Mouse (Mus musculus) liver, embryonic 13.5 days (tissue): ENCODE data around the gene Mgp. TPM values are rescaled to one million over a fixed set of nuclear protein-coding genes. Genes with fewer than 3 reads are reported as not detected.

Experiments used
- ATAC-seq: fragments of 200-750 bp; cut with Nextera tagmentation; 2 replicates; pipeline ENCODE4 v1.8.0; 2017; ENCODE audit warnings: low read depth, mild to moderate bottlenecking, moderate number of reproducible peaks, moderate library complexity
- DNase-seq: peaks from one replicate; pipeline ENCODE4 v3.0.0; 2022
- H3K27ac ChIP-seq: fragments of 300-500 bp; sonication (generic); 2 replicates; pipeline ENCODE4 v1.5.1; 2015; ENCODE audit warnings: moderate library complexity, mild to moderate bottlenecking, inconsistent platforms
- H3K27me3 ChIP-seq: fragments of 300-500 bp; sonication (generic); 2 replicates; pipeline ENCODE4 v1.6.1; 2015; ENCODE audit warnings: mild to moderate bottlenecking, inconsistent platforms
- H3K36me3 ChIP-seq: fragments of 300-500 bp; sonication (generic); 2 replicates; pipeline ENCODE4 v1.6.1; 2015; ENCODE audit warnings: mild to moderate bottlenecking, inconsistent platforms
- H3K4me1 ChIP-seq: fragments of 300-500 bp; sonication (generic); replicated peaks from 2 replicates; pipeline ENCODE4 v1.6.1; 2015; ENCODE audit warnings: inconsistent platforms
- H3K4me2 ChIP-seq: fragments of 300-500 bp; sonication (generic); 2 replicates; pipeline ENCODE4 v1.6.1; 2015; ENCODE audit warnings: inconsistent platforms, mild to moderate bottlenecking, moderate library complexity
- H3K4me3 ChIP-seq: fragments of 300-500 bp; sonication (generic); replicated peaks from 2 replicates; pipeline ENCODE4 v1.5.1; 2015; ENCODE audit warnings: mild to moderate bottlenecking, inconsistent platforms
- H3K9ac ChIP-seq: fragments of 300-500 bp; sonication (generic); 2 replicates; pipeline ENCODE4 v1.6.1; 2015; ENCODE audit warnings: mild to moderate bottlenecking, inconsistent platforms
- H3K9me3 ChIP-seq: fragments of 300-500 bp; sonication (generic); replicated peaks from 2 replicates; pipeline ENCODE4 v1.6.1; 2016; ENCODE audit warnings: inconsistent platforms
- WGBS: fragments of 180-500 bp; shearing (Covaris S2); methylation state at CpG from one replicate; pipeline ENCODE4 v1.1.7; 2015; ENCODE audit not compliant: insufficient replicate concordance; 5-methylcytosine and 5-hydroxymethylcytosine counted together
- polyA plus RNA-seq: library from polyadenylated mRNA; unstranded; fragments of >200 nt; fragmentation: Nextera tagmentation; extraction: Ambion mirVana; gene quantifications from 2 replicates; pipeline ENCODE4 v1.2.1, GENCODE M21; 2015

Gene Mgp
- polyA plus RNA-seq, result 6.5 and 7.3 TPM in 2 replicates

GRCm38 (mm10) chr6:136875670-136876069 lies at the start of gene Mgp:
Gene Mgp, minus strand, starts transcription at chr6:136875823.
- H3K9me3 ChIP-seq, result no peaks in the 10 kb centered on the region
- no peak within 1 kb of the TSS for H3K9ac ChIP-seq
- 52% methylated on average over 9 of the region's 9 CpGs for WGBS
- H3K36me3 ChIP-seq, result no peaks in the 10 kb centered on the region
- ATAC-seq, result no peak
- H3K4me3 ChIP-seq, result no peak within 1 kb of the TSS
- H3K4me1 ChIP-seq, result no peaks in the 10 kb centered on the region
- H3K4me2 ChIP-seq, result no peak within 1 kb of the TSS
- no peak within 1 kb of the TSS for H3K27ac ChIP-seq
- no peak for DNase-seq
- no peaks in the 10 kb centered on the region for H3K27me3 ChIP-seq

GRCm38 (mm10) chr6:136925049-136925448 lies 49.4 kb upstream of the Mgp start:
- Histone ChIP-seq H3K36me3 (peaks cover 3% of the 10 kb centered on the region; the same call in 1 of the 2 replicates), H3K4me1 (peaks cover 3% of the 10 kb centered on the region; the same call in 1 of the 2 replicates), H3K4me2 (no peak overlapping the region), H3K27ac (no peak overlapping the region), H3K9ac (no peak overlapping the region), H3K27me3 (no peaks in the 10 kb centered on the region), H3K4me3 (no peak overlapping the region), H3K9me3 (no peaks in the 10 kb centered on the region)
- ATAC-seq (no peak), DNase-seq (no peak)
- WGBS, result 64% methylated on average over 8 of the region's 8 CpGs

DNA sequence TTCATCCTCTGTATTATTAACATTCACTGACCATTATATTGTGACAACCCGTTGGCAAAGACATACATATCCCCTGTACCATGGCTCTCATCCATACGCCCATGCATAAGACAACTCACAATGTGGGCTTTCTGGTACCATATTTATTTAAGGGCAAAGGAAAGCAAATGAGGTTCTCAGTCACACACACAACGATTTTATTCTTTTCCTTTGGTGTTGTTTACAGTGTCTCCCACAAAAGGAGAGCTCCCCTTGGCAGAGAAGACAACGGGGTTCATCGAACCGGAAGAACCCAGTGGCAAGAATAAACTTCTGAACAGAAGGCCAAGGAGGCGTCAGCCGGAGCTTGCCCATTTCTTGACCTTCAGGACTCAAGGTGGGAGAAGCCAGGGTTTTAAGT lies 47.9 kb upstream of the Mgp start, which contains the start of gene Pde6h:
Gene Pde6h, plus strand, starts transcription at position 301 of the 400 bp plus-strand sequence.
- Histone ChIP-seq H3K4me2 (no peak within 1 kb of the TSS), H3K27me3 (no peaks in the 10 kb centered on the region), H3K9ac (no peak within 1 kb of the TSS), H3K9me3 (no peaks in the 10 kb centered on the region), H3K27ac (no peak within 1 kb of the TSS), H3K4me1 (peaks cover 3% of the 10 kb centered on the region; the same call in 1 of the 2 replicates), H3K36me3 (peaks cover 1% of the 10 kb centered on the region; the same call in 1 of the 2 replicates), H3K4me3 (no peak within 1 kb of the TSS)
- WGBS, result 78% methylated on average over 8 of the region's 8 CpGs
- DNase-seq (no peak), ATAC-seq (no peak)

DNA sequence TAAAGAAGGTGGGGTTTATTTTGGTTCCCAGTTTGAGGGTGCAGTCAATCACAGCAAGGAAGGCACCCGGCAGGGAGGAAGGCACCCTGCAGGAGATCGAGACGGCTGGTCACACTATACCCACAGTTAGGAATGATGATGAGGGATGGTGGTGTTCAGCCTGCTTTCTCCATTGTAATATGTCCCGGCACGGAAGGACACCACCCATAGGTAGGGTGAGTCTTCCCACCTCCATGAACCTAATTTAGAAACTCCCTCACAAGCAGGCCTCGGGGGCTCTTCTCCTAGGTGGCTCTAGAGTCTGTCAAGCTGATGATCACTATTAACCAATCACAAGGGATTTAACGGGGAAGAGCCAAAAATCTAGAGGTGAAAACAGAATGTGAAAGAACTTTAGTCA lies 47.2 kb upstream of the Mgp start:
- no peaks in the 10 kb centered on the region for H3K9me3 ChIP-seq
- H3K36me3 ChIP-seq, result no peaks in the 10 kb centered on the region; the same call in 1 of the 2 replicates
- 79% methylated on average over 7 of the region's 7 CpGs for WGBS
- H3K27ac ChIP-seq, result no peak overlapping the region
- no peaks in the 10 kb centered on the region for H3K27me3 ChIP-seq
- peaks cover 3% of the 10 kb centered on the region; the same call in 1 of the 2 replicates for H3K4me1 ChIP-seq
- no peak for ATAC-seq
- no peak overlapping the region for H3K9ac ChIP-seq
- H3K4me2 ChIP-seq, result no peak overlapping the region
- no peak overlapping the region for H3K4me3 ChIP-seq
- no peak for DNase-seq

DNA sequence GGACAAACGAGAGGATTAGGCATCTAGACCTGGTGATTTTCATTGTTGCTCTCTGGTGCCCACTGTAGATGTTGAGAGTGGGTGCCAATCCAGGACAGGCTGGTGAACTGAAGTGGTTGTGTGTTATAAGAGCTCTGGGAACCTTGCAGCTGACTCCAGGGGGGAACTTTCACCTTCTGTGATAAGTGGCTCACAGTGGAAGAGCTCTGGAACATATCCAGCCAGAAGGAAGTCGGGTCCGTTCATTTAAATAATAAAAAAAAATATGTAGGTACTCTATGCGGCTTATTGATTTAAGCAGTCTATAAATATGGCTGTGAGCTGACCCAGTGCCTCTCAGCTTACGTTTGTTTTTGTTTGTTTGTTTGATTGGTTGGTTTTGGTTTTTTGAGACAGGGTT lies 46.5 kb upstream of the Mgp start, which contains the start of gene Erp27:
Gene Erp27, minus strand, starts transcription at position 101 of the 400 bp plus-strand sequence.
- Histone ChIP-seq H3K27ac (no peak within 1 kb of the TSS), H3K36me3 (no peaks in the 10 kb centered on the region; the same call in 1 of the 2 replicates), H3K9ac (no peak within 1 kb of the TSS), H3K27me3 (no peaks in the 10 kb centered on the region), H3K4me1 (peaks cover 3% of the 10 kb centered on the region; the same call in 1 of the 2 replicates), H3K9me3 (no peaks in the 10 kb centered on the region), H3K4me2 (no peak within 1 kb of the TSS), H3K4me3 (no peak within 1 kb of the TSS)
- ATAC-seq (no peak), DNase-seq (no peak)
- WGBS, result 61% methylated on average over 5 of the region's 5 CpGs

DNA sequence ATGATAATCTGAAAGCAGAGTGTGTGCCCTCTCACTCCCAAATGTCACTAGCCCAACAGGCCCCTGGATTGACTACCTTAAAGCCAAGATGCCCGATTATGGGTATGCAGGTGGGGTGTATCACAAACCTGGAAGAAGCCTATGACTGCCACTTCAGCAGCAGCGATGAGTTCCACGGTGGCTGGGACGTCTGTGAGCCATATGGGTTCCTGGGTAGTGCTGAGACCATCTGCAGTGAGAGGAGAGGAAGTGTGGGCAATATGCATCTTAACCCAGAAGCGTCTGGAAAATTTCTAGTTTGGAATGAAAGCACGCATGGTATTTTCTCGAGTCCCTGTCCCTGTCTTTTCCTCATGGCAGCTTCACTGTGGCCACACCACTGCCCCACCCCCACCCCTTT lies 46.0 kb upstream of the Mgp start:
- no peak overlapping the region for H3K9ac ChIP-seq
- H3K4me1 ChIP-seq, result peaks cover 3% of the 10 kb centered on the region; the same call in 1 of the 2 replicates
- no peak overlapping the region for H3K4me3 ChIP-seq
- no peaks in the 10 kb centered on the region; the same call in 1 of the 2 replicates for H3K36me3 ChIP-seq
- WGBS, result 71% methylated on average over 7 of the region's 7 CpGs
- H3K27me3 ChIP-seq, result no peaks in the 10 kb centered on the region
- H3K27ac ChIP-seq, result no peak overlapping the region
- no peaks in the 10 kb centered on the region for H3K9me3 ChIP-seq
- no peak for DNase-seq
- no peak for ATAC-seq
- H3K4me2 ChIP-seq, result no peak overlapping the region

- H3K27me3 ChIP-seq, result no peaks in the 10 kb centered on the region
- H3K9me3 ChIP-seq, result no peaks in the 10 kb centered on the region
- ATAC-seq (peak; percentile 37; the same call in 1 of the 2 replicates), DNase-seq (no peak)
- no peak overlapping the region for H3K4me3 ChIP-seq
- peaks cover 3% of the 10 kb centered on the region; the same call in 1 of the 2 replicates for H3K4me1 ChIP-seq
- H3K27ac ChIP-seq, result no peak overlapping the region
- WGBS, result 29% methylated on average over 16 of the region's 16 CpGs
- H3K9ac ChIP-seq, result peak overlapping the region; percentile 9; the same call in 1 of the 2 replicates
- no peak overlapping the region for H3K4me2 ChIP-seq
- no peaks in the 10 kb centered on the region for H3K36me3 ChIP-seq
Observed at GRCm38 (mm10) chr6:136920320-136921257, 45.0 kb upstream of the Mgp start.

DNA sequence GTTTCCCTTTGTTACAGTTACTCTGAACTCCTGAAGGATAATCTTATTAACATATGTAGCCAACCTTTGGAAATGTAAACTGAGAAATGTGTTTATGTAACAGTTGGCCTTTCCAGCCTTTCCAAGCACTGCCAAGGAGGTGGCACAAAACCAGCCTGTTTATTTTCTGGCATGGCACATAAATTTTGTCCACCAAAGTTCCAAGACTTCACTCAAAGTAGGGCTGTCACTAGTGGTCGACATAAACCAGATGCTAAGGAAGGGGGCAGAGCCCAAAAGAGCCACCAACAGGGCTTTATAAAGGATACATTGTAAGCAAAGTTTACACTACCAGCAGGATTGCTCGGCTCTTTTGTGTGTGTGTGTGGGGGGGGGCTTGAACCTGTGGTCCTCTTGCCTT lies 42.3 kb upstream of the Mgp start:
- H3K27me3 ChIP-seq, result 0 out of 2 replicates have a peak, but pooled peaks cover 3% of the 10 kb centered on the region
- no peak overlapping the region for H3K9ac ChIP-seq
- H3K4me1 ChIP-seq, result peaks cover 11% of the 10 kb centered on the region
- H3K4me3 ChIP-seq, result no peak overlapping the region
- WGBS, result 47% methylated on average over 2 of the region's 2 CpGs
- ATAC-seq (no peak), DNase-seq (no peak)
- H3K36me3 ChIP-seq, result no peaks in the 10 kb centered on the region
- H3K27ac ChIP-seq, result no peak overlapping the region
- H3K9me3 ChIP-seq, result no peaks in the 10 kb centered on the region
- H3K4me2 ChIP-seq, result no peak overlapping the region

- Histone ChIP-seq H3K9ac (no peak overlapping the region), H3K4me1 (peaks cover 11% of the 10 kb centered on the region), H3K27me3 (0 out of 2 replicates have a peak, but pooled peaks cover 3% of the 10 kb centered on the region), H3K4me2 (no peak overlapping the region), H3K9me3 (no peaks in the 10 kb centered on the region), H3K27ac (no peak overlapping the region), H3K4me3 (no peak overlapping the region), H3K36me3 (no peaks in the 10 kb centered on the region)
- 68% methylated on average over 8 of the region's 8 CpGs for WGBS
- ATAC-seq (no peak), DNase-seq (no peak)
Observed at GRCm38 (mm10) chr6:136915721-136916395, 40.2 kb upstream of the Mgp start.

DNA sequence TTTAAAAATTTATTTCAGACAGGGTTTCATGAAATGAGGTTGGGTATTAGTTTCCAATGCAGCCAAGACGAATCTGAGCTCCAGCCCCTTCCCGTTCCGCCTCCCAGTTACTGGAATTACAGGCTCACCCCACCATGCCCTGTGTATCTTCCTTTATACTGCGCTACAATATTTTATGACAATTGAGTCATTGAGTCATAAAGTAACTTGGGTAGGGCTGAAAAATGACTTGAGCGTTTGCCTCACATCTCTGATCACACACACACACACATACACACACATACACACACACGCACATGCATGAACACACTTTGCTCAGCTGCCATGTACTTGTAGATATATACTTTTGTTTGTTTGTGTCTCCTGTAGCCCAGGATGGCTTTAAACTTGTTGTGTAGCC lies 38.6 kb upstream of the Mgp start:
- no peak for ATAC-seq
- WGBS, result 81% methylated on average over 6 of the region's 6 CpGs
- H3K4me3 ChIP-seq, result no peak overlapping the region

More for the DNA sequence above, 38.6 kb upstream of the Mgp start:
- H3K4me2 ChIP-seq, result no peak overlapping the region
- H3K27me3 ChIP-seq, result 0 out of 2 replicates have a peak, but pooled peaks cover 3% of the 10 kb centered on the region
- no peaks in the 10 kb centered on the region for H3K9me3 ChIP-seq
- no peaks in the 10 kb centered on the region for H3K36me3 ChIP-seq
- peaks cover 8% of the 10 kb centered on the region for H3K4me1 ChIP-seq
- no peak overlapping the region for H3K27ac ChIP-seq
- no peak for DNase-seq
- no peak overlapping the region for H3K9ac ChIP-seq
